Mouse (Mus musculus) forebrain, embryonic 13.5 days (tissue): Measurements from ENCODE around the gene Arpc1b. TPM values are rescaled to one million over a fixed set of nuclear protein-coding genes. Genes with fewer than 3 reads are reported as not detected.
"Not testable (repeated sequence)": the region's sequence is repeated elsewhere in the genome, so short reads cannot be mapped to it uniquely, and the experiment has no call there.

ENCODE experiments used
- ATAC-seq: fragments of 200-750 bp; cut with Nextera tagmentation; 2 replicates; pipeline ENCODE4 v1.8.0; 2017
- H3K27ac ChIP-seq: fragments of 300-500 bp; sonication (generic); 2 replicates; pipeline ENCODE4 v1.5.1; 2015; ENCODE audit warnings: inconsistent platforms, mild to moderate bottlenecking, moderate library complexity
- H3K27me3 ChIP-seq: fragments of 300-500 bp; sonication (generic); 2 replicates; pipeline ENCODE4 v1.6.1; 2015; ENCODE audit warnings: mild to moderate bottlenecking, inconsistent platforms
- H3K36me3 ChIP-seq: fragments of 300-500 bp; sonication (generic); 2 replicates; pipeline ENCODE4 v1.6.1; 2015; ENCODE audit warnings: mild to moderate bottlenecking, inconsistent platforms; ENCODE audit not compliant: poor library complexity, severe bottlenecking
- H3K4me1 ChIP-seq: fragments of 300-500 bp; sonication (generic); 2 replicates; pipeline ENCODE4 v1.6.1; 2015; ENCODE audit warnings: inconsistent platforms
- H3K4me2 ChIP-seq: fragments of 300-500 bp; sonication (generic); 2 replicates; pipeline ENCODE4 v1.6.1; 2015; ENCODE audit warnings: inconsistent platforms, mild to moderate bottlenecking, moderate library complexity
- H3K4me3 ChIP-seq: fragments of 300-500 bp; sonication (generic); 2 replicates; pipeline ENCODE4 v1.5.1; 2015; ENCODE audit warnings: mild to moderate bottlenecking, inconsistent platforms
- H3K9ac ChIP-seq: fragments of 300-500 bp; sonication (generic); 2 replicates; pipeline ENCODE4 v1.6.1; 2015; ENCODE audit warnings: mild to moderate bottlenecking, inconsistent platforms
- H3K9me3 ChIP-seq: fragments of 300-500 bp; sonication (generic); replicated peaks from 2 replicates; pipeline ENCODE4 v1.6.1; 2016; ENCODE audit warnings: inconsistent platforms
- WGBS: fragments of 180-500 bp; shearing (Covaris S2); methylation state at CpG from one replicate; pipeline ENCODE4 v1.1.7; 2015; 5-methylcytosine and 5-hydroxymethylcytosine counted together
- polyA plus RNA-seq: library from polyadenylated mRNA; unstranded; fragments of >200 nt; fragmentation: Nextera tagmentation; extraction: Ambion mirVana; gene quantifications from 2 replicates; pipeline ENCODE4 v1.2.1, GENCODE M21; 2015

The Arpc1b gene
- polyA plus RNA-seq, 1 experiment from 2014 or later: 58.1 TPM

- no peak for ATAC-seq
- WGBS: 95% methylated on average over 5 of the region's 5 CpGs
- no peak overlapping the region for H3K27ac ChIP-seq
- no peak overlapping the region for H3K4me3 ChIP-seq
- H3K27me3 ChIP-seq: peaks cover 28% of the 10 kb centered on the region
- H3K9ac ChIP-seq: no peak overlapping the region
- no peak overlapping the region for H3K4me2 ChIP-seq
- peaks cover 13% of the 10 kb centered on the region for H3K4me1 ChIP-seq
- peaks cover 14% of the 10 kb centered on the region for H3K36me3 ChIP-seq
- no peaks in the 10 kb centered on the region for H3K9me3 ChIP-seq
Measured at GRCm38 (mm10) chr5:145115736-145116135, 1.7 kb downstream of the Arpc1b start.

GRCm38 (mm10) chr5:145116316-145116715 lies 2.3 kb downstream of the Arpc1b start:
- no peak for ATAC-seq
- no peak overlapping the region for H3K4me2 ChIP-seq
- WGBS: 59% methylated on average over 4 of the region's 4 CpGs

DNA sequence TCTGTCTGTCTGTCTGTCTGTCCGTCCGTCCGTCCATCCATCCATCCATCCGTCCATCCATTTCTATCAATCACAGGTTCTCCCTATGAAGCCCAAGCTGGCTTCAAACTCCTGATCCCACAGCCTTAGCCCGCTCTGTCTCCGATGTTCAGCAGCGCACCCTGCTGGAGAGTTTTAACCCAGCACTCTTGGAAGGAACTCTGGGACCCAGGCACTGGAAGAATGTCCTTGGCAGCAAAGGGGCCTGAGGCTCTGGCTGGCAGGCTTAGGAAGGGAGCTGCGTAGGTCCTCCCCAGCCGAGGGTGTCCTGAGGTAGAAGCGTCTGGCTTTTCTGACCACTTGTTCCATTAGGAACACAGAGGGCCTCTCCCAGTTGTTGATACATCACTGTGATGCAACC lies 2.9 kb downstream of the Arpc1b start:
- H3K9me3 ChIP-seq: no peaks in the 10 kb centered on the region
- no peak overlapping the region for H3K9ac ChIP-seq
- peaks cover 13% of the 10 kb centered on the region for H3K4me1 ChIP-seq
- H3K27me3 ChIP-seq: peaks cover 28% of the 10 kb centered on the region
- H3K4me2 ChIP-seq: no peak overlapping the region
- 51% methylated on average over 10 of the region's 10 CpGs for WGBS
- no peak overlapping the region for H3K4me3 ChIP-seq
- no peak overlapping the region for H3K27ac ChIP-seq
- no peak for ATAC-seq
- 0 out of 2 replicates have a peak, but pooled peaks cover 2% of the 10 kb centered on the region for H3K36me3 ChIP-seq

More at GRCm38 (mm10) chr5:145116316-145116715, 2.3 kb downstream of the Arpc1b start:
- Histone ChIP-seq H3K36me3 (0 out of 2 replicates have a peak, but pooled peaks cover 8% of the 10 kb centered on the region), H3K4me1 (peaks cover 13% of the 10 kb centered on the region), H3K9ac (no peak overlapping the region), H3K9me3 (no peaks in the 10 kb centered on the region), H3K4me3 (no peak overlapping the region), H3K27ac (no peak overlapping the region), H3K27me3 (peaks cover 28% of the 10 kb centered on the region)

- Histone ChIP-seq H3K4me3 (no peak overlapping the region), H3K27me3 (peaks cover 28% of the 10 kb centered on the region), H3K36me3 (peaks cover 1% of the 10 kb centered on the region; the same call in 1 of the 2 replicates), H3K27ac (no peak overlapping the region), H3K4me1 (peaks cover 13% of the 10 kb centered on the region), H3K9me3 (no peaks in the 10 kb centered on the region), H3K4me2 (no peak overlapping the region), H3K9ac (no peak overlapping the region)
- 61% methylated on average over 6 of the region's 6 CpGs for WGBS
- ATAC-seq: no peak
Measured at GRCm38 (mm10) chr5:145118005-145118404, 4.0 kb downstream of the Arpc1b start.

GRCm38 (mm10) chr5:145118461-145118860 lies 4.4 kb downstream of the Arpc1b start:
- H3K4me2 ChIP-seq: no peak overlapping the region
- H3K4me3 ChIP-seq: no peak overlapping the region
- peaks cover 6% of the 10 kb centered on the region; the same call in 1 of the 2 replicates for H3K36me3 ChIP-seq
- no peak overlapping the region for H3K27ac ChIP-seq
- WGBS: 92% methylated on average over 5 of the region's 5 CpGs
- H3K27me3 ChIP-seq: peaks cover 25% of the 10 kb centered on the region
- H3K9me3 ChIP-seq: no peaks in the 10 kb centered on the region
- H3K9ac ChIP-seq: no peak overlapping the region
- H3K4me1 ChIP-seq: peaks cover 13% of the 10 kb centered on the region
- no peak for ATAC-seq

- WGBS: 92% methylated on average over 2 of the region's 2 CpGs
- Histone ChIP-seq H3K4me3 (no peak overlapping the region), H3K9me3 (no peaks in the 10 kb centered on the region)
Measured at GRCm38 (mm10) chr5:145119385-145119784, 5.4 kb downstream of the Arpc1b start.

DNA sequence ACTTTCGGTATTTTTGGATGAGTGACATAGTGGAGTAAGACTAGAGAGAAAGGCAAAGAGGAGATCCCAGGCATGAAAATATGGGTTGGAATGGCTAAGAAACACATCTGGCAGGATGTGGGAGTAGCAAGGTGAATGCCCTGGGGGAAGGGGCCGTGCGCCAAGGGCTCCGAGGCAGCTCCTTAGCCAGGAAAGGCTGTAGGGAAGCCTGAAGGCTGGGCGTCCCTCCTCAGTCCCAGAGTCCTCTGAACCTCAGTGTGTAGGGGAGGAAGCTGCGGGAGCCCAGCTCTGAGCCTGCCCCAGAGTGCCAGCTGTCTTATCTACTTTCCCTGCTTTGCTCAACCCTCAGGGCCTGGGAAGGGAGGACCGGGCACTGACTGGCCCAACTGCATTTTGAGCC lies 6.9 kb downstream of the Arpc1b start:
- no peak overlapping the region for H3K27ac ChIP-seq
- H3K27me3 ChIP-seq: 0 out of 2 replicates have a peak, but pooled peaks cover 2% of the 10 kb centered on the region
- no peak overlapping the region for H3K4me3 ChIP-seq
- no peak for ATAC-seq
- H3K4me2 ChIP-seq: no peak overlapping the region
- no peaks in the 10 kb centered on the region for H3K4me1 ChIP-seq
- 79% methylated on average over 7 of the region's 7 CpGs for WGBS
- H3K9me3 ChIP-seq: no peaks in the 10 kb centered on the region
- H3K9ac ChIP-seq: no peak overlapping the region
- peaks cover 31% of the 10 kb centered on the region for H3K36me3 ChIP-seq

More at GRCm38 (mm10) chr5:145119385-145119784, 5.4 kb downstream of the Arpc1b start:
- peaks cover 15% of the 10 kb centered on the region for H3K36me3 ChIP-seq
- peaks cover 6% of the 10 kb centered on the region for H3K4me1 ChIP-seq
- no peak overlapping the region for H3K27ac ChIP-seq
- H3K27me3 ChIP-seq: peaks cover 16% of the 10 kb centered on the region
- no peak overlapping the region for H3K4me2 ChIP-seq
- H3K9ac ChIP-seq: no peak overlapping the region
- ATAC-seq: no peak

DNA sequence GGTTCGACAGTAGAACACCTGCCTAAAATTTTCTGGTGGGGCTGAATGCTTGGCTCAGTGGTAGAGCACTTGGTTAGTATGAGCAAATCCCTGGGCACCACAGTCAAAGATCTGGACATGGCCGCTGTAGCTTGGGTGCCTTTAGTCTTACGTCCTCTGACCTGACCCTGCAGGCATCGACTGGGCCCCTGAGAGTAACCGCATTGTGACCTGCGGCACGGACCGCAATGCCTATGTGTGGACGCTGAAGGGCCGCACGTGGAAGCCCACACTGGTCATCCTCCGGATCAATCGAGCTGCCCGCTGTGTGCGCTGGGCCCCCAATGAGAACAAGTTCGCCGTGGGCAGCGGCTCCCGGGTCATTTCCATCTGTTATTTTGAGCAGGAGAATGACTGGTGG lies 9.4 kb downstream of the Arpc1b start:
- Histone ChIP-seq H3K36me3 (peaks cover 54% of the 10 kb centered on the region), H3K4me2 (no peak overlapping the region), H3K27me3 (no peaks in the 10 kb centered on the region), H3K9ac (no peak overlapping the region), H3K4me1 (no peaks in the 10 kb centered on the region), H3K9me3 (no peaks in the 10 kb centered on the region), H3K4me3 (no peak overlapping the region), H3K27ac (no peak overlapping the region)
- 95% methylated on average over 19 of the region's 19 CpGs for WGBS
- no peak for ATAC-seq

GRCm38 (mm10) chr5:145126580-145126979 lies 12.6 kb downstream of the Arpc1b start:
- Histone ChIP-seq H3K27me3 (no peaks in the 10 kb centered on the region), H3K4me2 (no peak overlapping the region), H3K9ac (no peak overlapping the region), H3K27ac (no peak overlapping the region), H3K4me1 (no peaks in the 10 kb centered on the region), H3K36me3 (peaks cover 86% of the 10 kb centered on the region), H3K9me3 (no peaks in the 10 kb centered on the region), H3K4me3 (no peak overlapping the region)
- WGBS: 96% methylated on average over 9 of the region's 9 CpGs
- ATAC-seq: no peak

DNA sequence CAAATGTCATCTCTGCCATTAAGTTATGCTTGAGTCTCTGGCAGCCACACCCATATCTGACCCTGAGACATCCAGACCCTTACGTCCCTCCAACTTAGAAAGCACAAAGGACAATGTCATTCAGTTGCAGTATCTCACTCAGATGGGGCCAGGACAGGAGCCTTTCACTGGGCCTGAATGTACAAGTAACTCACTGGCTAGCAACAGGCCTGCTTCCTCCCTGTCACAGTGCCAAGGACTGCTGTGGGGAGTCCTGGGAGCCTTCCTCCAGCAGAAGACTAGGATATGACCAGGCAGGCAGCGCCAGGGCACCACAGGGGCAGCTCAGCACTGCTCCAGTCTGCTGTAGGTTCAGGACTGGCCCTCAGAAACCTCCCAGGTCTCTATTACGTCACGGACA lies 15.1 kb downstream of the Arpc1b start:
- Histone ChIP-seq H3K27me3 (no peaks in the 10 kb centered on the region), H3K4me2 (no peak overlapping the region), H3K4me1 (no peaks in the 10 kb centered on the region), H3K9ac (no peak overlapping the region), H3K27ac (no peak overlapping the region), H3K36me3 (peaks cover 98% of the 10 kb centered on the region), H3K4me3 (no peak overlapping the region), H3K9me3 (no peaks in the 10 kb centered on the region)
- no peak for ATAC-seq
- 95% methylated on average over 4 of the region's 4 CpGs for WGBS

DNA sequence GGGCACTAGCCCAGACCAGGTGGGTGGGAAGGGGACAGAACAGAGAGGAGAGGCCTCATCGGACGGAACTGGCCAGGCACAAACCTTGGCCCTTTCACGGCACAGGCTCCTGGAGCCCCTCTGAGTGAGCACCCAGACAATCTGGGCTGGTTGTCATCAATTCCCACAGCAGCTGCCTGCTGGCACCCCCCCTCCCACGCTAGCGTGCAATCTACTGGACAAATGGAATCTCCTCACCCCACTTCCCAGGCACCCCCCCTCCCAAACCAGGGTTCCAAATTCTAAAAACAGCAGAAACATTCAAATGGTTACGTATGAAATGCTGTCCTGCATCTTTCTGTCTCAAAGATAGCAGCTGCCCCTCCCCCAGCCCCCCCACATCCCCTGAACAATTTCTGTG lies 15.8 kb downstream of the Arpc1b start:
- not testable (repeated sequence) for H3K4me3 ChIP-seq, H3K9me3 ChIP-seq, ATAC-seq, H3K9ac ChIP-seq, H3K27me3 ChIP-seq, H3K4me2 ChIP-seq, H3K27ac ChIP-seq, H3K4me1 ChIP-seq
- 93% methylated on average over 6 of the region's 6 CpGs for WGBS
- H3K36me3 ChIP-seq: peaks cover 98% of the 10 kb centered on the region

- no peaks in the 10 kb centered on the region for H3K27me3 ChIP-seq
- WGBS: 92% methylated on average over 11 of the region's 11 CpGs
- no peak overlapping the region for H3K9ac ChIP-seq
- H3K4me2 ChIP-seq: no peak overlapping the region
- no peak overlapping the region for H3K27ac ChIP-seq
- H3K4me3 ChIP-seq: no peak overlapping the region
- H3K36me3 ChIP-seq: peaks cover 98% of the 10 kb centered on the region
- H3K9me3 ChIP-seq: no peaks in the 10 kb centered on the region
- no peak for ATAC-seq
- H3K4me1 ChIP-seq: no peaks in the 10 kb centered on the region
Measured at GRCm38 (mm10) chr5:145130191-145130590, 16.2 kb downstream of the Arpc1b start.

GRCm38 (mm10) chr5:145130995-145131394 lies 17.0 kb downstream of the Arpc1b start:
- no peak for ATAC-seq
- Histone ChIP-seq H3K9me3 (no peaks in the 10 kb centered on the region), H3K4me2 (no peak overlapping the region), H3K9ac (no peak overlapping the region), H3K27me3 (no peaks in the 10 kb centered on the region), H3K36me3 (peaks cover 98% of the 10 kb centered on the region), H3K27ac (no peak overlapping the region), H3K4me3 (no peak overlapping the region), H3K4me1 (no peaks in the 10 kb centered on the region)
- WGBS: 98% methylated on average over 3 of the region's 3 CpGs
